Mouse (Mus musculus): ENCODE data around the gene H2-Q7. TPM values are rescaled to one million over a fixed set of nuclear protein-coding genes. Genes with fewer than 3 reads are reported as not detected.
"Not testable (repeated sequence)": the region's sequence is repeated elsewhere in the genome, so short reads cannot be mapped to it uniquely, and the experiment has no call there.

H2-Q7 gene
- total RNA-seq (2021): 1 to 10 TPM; 5.1 to 5.2 TPM
- long read RNA-seq, experiment 1, full-length matches to known transcripts: 6 of 7 reads
- long read RNA-seq, experiment 1, partial matches to known transcripts: 0 of 7 reads
- long read RNA-seq, experiment 1, other reads (novel, unspliced or antisense): 1 of 7 reads
- long read RNA-seq, experiment 2, partial matches to known transcripts: 2 of 4 reads
- long read RNA-seq, experiment 2, other reads (novel, unspliced or antisense): 0 of 4 reads

- peak; percentile 88 for DNase-seq
These were observed at the start of gene H2-Q7 for GRCm38 (mm10) chr17:35438885-35439284. TSS of gene H2-Q7 (plus strand) at chr17:35439155.

DNA sequence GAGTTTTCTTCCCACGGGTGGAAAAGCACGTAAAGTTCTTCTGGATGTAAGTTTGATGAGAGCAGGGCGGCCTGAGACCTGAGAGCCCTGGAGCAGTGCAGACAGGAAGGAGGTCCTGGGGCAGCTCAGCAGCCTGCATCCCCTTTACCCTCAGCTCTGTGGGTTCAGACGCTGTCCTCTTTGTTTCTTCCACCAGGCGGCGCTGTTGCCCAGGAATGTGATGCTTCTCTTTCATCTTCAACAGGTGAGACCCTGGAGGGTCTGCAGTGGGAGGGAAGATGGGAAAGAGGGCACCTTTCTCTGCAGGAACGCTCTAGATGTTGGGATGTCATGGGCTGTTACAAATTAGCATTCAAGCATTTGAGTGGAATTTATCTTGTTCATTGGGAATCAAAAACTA, 49.2 kb upstream of the H2-Q7 start:
- DNase-seq: peak; percentile 37

GRCm38 (mm10) chr17:35392671-35393070, 46.3 kb upstream of the H2-Q7 start:
- DNase-seq: not testable (repeated sequence)

DNA sequence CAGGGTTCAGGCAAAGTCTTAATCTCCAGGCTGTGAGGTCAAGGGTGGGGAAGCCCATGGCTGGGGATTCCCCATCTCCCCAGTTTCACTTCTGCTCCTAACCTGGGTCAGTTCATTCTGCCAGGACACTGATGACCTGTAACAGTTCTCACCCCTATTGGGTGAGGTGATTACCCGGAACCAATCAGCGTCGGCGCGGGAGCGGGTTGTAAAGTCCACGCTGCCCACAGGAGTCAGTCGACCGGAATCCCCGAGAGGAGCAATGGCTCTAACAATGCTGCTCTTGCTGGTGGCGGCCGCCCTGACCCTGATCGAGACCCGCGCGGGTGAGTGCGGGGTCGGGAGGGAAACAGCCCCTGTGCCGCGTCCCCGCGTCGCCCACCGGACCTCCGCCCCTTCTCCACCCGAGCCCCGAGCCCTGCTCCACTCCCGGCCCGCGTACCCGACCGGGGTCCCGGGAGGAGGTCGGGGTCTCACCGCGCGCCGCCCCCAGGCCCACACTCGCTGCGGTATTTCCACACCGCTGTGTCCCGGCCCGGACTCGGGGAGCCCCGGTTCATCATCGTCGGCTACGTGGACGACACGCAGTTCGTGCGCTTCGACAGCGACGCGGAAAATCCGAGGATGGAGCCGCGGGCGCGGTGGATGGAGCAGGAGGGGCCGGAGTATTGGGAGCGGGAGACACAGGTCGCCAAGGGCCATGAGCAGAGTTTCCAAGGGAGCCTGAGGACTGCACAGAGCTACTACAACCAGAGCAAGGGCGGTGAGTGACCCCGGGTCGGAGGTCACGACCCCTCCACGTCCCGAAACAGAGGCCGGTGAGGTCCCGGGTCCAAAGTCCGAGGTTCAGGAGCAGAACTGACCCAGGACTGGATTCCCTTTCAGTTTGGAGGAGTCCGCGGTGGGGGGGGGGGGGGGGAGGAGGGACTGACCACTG, 44.8 kb upstream of the H2-Q7 start:
- peak; percentile 27 for DNase-seq

DNA sequence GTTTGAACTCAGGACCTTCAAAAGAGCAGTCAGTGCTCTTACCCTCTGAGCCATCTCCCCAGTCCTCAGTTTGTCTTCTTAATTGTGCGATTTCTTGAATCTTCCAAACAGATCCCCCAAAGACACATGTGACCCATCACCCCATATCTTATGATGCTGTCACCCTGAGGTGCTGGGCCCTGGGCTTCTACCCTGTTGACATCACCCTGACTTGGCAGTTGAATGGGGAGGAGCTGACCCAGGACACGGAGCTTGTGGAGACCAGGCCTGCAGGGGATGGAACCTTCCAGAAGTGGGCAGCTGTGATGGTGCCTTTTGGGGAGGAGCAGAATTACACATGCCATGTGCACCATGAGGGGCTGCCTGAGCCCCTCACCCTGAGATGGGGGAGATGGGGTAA, 42.0 kb upstream of the H2-Q7 start:
- DNase-seq: not testable (repeated sequence)

- not testable (repeated sequence) for DNase-seq
These were observed 25.9 kb upstream of the H2-Q7 start for GRCm38 (mm10) chr17:35413057-35413456.

- DNase-seq: not testable (repeated sequence)
These were observed 23.5 kb upstream of the H2-Q7 start for GRCm38 (mm10) chr17:35415273-35416129.

- DNase-seq: no peak
These were observed 20.2 kb upstream of the H2-Q7 start for GRCm38 (mm10) chr17:35418772-35419171.

GRCm38 (mm10) chr17:35419564-35419963, 19.4 kb upstream of the H2-Q7 start:
- DNase-seq: not testable (repeated sequence)

- peak; percentile 78 for DNase-seq
These were observed 18.6 kb upstream of the H2-Q7 start for GRCm38 (mm10) chr17:35420206-35420810.

DNA sequence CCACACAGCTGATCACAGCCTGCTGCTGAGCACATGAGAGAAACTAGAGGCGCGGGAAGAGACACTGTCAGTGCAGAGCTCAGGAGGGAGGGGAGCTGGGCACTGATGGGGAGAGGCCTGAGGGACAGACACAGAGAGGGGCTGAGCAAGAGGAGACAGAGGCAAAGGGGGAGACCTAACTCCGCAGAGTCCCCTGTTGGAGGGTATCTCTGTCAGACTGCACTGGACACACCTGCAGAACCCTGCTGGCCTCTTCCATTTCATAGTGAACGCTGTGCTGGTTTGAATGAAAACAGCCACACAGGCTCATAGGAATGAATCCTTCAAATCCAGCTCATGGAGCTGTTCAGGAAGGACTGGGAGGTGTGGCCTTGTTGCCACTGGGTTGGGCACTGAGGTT, 17.6 kb upstream of the H2-Q7 start:
- DNase-seq: not testable (repeated sequence)

DNA sequence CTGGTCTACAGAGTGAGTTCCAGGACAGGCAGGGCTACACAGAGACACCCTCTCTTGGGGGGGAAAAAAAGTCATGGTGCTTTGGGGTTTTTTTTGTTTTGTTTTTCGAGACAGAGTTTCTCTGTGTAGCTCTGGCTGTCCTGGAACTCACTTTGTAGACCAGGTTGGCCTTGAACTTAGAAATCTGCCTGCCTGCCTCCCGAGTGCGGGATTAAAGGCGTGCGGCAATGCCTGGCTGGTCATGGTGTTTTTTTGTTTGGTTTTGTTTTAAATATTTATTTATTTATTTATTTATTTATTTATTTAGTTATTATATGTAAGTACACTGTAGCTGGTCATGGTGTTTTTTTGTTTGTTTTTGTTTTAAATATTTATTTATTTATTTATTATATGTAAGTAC, 16.6 kb upstream of the H2-Q7 start:
- DNase-seq: not testable (repeated sequence)

DNA sequence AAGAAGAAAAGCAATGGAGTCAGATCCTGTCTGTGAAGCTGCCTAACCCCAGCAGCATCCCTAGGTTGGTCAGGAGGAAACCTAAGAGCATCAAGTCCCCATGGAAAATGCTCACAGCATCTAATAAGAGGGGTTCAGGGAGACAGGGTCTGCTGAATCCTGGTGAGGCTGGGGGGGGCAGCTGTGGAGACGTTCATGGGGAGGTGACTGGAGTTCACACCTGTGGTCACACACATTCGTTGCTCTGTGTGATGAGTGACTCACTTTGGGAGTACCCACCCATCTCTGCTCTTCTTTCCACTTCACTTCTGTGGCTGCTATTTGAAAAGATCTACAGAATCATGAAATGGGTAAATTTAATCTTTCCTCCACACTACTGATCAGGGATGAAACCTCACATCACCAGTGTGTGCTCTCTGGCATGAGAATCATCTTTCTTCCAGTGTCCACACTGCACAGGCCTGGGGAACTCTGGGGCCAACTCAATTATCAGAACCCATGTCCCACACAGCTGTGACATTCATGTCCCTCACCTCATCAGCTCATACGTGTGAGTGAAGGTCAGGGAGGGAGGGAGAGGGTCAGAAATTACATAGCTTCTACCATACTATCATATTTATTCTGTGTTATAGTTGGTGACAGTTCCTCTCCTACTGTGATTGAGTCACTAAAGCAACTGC, 15.7 kb upstream of the H2-Q7 start:
- DNase-seq: not testable (repeated sequence)

DNA sequence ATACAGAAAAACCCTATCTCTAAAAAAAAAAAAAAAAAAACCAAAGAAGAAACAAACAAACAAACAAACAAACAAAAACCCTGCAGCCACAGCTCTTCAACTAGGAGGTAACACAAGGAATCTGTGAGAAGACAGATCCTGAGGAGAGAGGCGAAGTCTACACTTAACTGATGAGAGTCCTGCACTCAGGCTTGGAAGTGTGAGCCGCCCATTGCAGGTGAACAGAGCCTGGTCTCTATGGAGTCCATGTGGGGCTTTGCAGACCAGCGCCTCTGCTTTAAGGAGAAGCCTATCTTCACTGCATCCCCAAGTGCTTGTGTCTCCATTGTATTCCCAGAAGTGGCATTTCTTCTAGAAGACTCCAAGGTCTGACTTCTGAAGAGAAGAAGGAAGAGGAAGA, 14.8 kb upstream of the H2-Q7 start:
- DNase-seq: not testable (repeated sequence)

DNA sequence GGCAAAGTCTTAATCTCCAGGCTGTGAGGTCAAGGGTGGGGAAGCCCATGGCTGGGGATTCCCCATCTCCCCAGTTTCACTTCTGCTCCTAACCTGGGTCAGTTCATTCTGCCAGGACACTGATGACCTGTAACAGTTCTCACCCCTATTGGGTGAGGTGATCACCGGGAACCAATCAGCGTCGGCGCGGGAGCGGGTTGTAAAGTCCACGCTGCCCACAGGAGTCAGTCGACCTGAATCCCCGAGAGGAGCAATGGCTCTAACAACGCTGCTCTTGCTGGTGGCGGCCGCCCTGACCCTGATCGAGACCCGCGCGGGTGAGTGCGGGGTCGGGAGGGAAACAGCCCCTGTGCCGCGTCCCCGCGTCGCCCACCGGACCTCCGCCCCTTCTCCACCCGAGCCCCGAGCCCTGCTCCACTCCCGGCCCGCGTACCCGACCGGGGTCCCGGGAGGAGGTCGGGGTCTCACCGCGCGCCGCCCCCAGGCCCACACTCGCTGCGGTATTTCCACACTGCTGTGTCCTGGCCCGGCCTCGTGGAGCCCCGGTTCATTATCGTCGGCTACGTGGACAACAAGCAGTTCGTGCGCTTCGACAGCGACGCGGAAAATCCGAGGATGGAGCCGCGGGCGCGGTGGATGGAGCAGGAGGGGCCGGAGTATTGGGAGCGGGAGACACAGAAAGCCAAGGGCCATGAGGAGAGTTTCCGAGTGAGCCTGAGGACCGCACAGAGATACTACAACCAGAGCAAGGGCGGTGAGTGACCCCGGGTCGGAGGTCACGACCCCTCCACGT, 14.1 kb upstream of the H2-Q7 start, which contains the start of gene H2-Q6:
H2-Q6 (plus strand) TSS at position 227 of the 793 bp plus-strand sequence.
- DNase-seq: peak; percentile 76

GRCm38 (mm10) chr17:35425474-35425873, 13.5 kb upstream of the H2-Q7 start:
- not testable (repeated sequence) for DNase-seq

DNA sequence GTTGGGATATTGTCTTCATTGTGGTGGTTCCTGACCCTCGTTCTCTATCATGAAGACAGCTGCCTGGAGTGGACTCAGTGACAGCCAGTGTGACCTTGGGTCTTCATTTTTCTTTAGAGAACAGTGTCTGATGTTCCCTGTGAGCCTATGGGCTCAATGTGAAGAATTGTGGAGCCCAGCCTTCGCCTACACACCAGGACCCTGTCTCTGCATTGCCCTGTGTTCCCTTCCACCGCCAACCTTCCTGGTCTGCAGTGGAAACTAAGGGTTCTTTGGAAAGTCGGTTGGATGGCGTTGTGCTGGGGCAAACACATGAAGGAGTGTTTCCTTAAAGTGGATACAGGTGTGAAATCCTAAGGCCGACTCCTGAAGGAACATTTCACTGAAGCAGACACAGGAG, 10.1 kb upstream of the H2-Q7 start:
- not testable (repeated sequence) for DNase-seq

- not testable (repeated sequence) for DNase-seq
These were observed 8.3 kb upstream of the H2-Q7 start for GRCm38 (mm10) chr17:35430671-35431070.

DNA sequence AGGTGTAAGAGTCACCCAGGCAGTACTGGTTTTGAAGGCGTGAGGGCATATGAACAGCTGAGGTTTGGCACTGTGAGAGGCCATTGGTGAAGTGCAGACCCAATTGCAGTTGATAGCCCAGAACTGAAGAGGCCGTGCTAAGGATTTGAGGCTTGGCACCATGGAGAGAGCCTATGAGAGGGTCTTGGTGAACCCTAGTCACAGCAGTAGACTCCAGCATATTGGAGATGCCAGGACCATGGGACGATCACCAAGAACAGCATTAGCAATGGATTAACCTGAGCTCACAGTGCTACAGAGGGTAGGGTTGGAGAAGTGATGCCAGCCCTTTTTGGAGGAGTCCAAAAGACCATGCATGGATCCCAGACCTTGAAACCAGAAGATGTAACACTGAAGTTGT, 6.8 kb upstream of the H2-Q7 start:
- DNase-seq: not testable (repeated sequence)

DNA sequence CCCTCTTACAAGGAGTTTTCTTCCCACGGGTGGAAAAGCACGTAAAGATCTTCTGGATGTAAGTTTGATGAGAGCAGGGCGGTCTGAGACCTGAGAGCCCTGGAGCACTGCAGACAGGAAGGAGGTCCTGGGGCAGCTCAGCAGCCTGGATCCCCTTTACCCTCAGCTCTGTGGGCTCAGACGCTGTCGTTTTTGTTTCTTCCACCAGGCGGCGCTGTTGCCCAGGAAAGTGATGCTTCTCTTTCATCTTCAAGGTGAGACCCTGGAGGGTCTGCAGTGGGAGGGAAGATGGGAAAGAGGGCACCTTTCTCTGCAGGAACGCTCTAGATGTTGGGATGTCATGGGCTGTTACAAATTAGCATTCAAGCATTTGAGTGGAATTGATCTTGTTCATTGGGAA, 4.1 kb upstream of the H2-Q7 start:
- DNase-seq: peak; percentile 65
